Mouse (Mus musculus) myocyte (in vitro differentiated cells): ENCODE results near the gene Mgat4a. TPM values are rescaled to one million over a fixed set of nuclear protein-coding genes. Genes with fewer than 3 reads are reported as not detected.

Experiments
- H3K27me3 ChIP-seq: one replicate; pipeline ENCODE4 v1.6.1; 2011; ENCODE audit not compliant: control insufficient read depth, insufficient read depth, insufficient read length
- H3K36me3 ChIP-seq: one replicate; pipeline ENCODE4 v1.6.1; 2011; ENCODE audit not compliant: control insufficient read depth, insufficient read depth
- H3K4me2 ChIP-seq: one replicate; pipeline ENCODE4 v1.6.1; 2011; ENCODE audit warnings: low read depth, control low read depth
- H3K4me3 ChIP-seq: one replicate; pipeline ENCODE4 v1.5.1; 2011; ENCODE audit warnings: mild to moderate bottlenecking, control low read depth, moderate library complexity
- H3K79me2 ChIP-seq: one replicate; pipeline ENCODE4 v1.6.1; 2011; ENCODE audit not compliant: control insufficient read depth, insufficient read depth
- H3ac ChIP-seq: one replicate; pipeline ENCODE4 v1.6.1; 2011; ENCODE audit not compliant: control insufficient read depth, insufficient read length
- CEBPB ChIP-seq: IDR thresholded peaks from 2 replicates; pipeline ENCODE4 v1.6.1; 2011; ENCODE audit warnings: mild to moderate bottlenecking, moderate library complexity; ENCODE audit not compliant: poor library complexity, insufficient read depth, severe bottlenecking
- E2F4 ChIP-seq: IDR thresholded peaks from one replicate; pipeline ENCODE4 v1.6.1; 2011; ENCODE audit warnings: mild to moderate bottlenecking, control low read depth, moderate library complexity; ENCODE audit not compliant: insufficient read depth
- MAX ChIP-seq: IDR thresholded peaks from one replicate; pipeline ENCODE4 v1.6.1; 2011; ENCODE audit warnings: low read depth, mild to moderate bottlenecking, control low read depth
- MYOD1 ChIP-seq, 3 experiments: IDR thresholded peaks; one replicate each; pipeline ENCODE4 v1.6.1; 2011; ENCODE audit warnings: control low read depth in 2 of 3, low read depth in 2 of 3, mild to moderate bottlenecking in 2 of 3, moderate library complexity in 1 of 3; ENCODE audit not compliant: insufficient read length in 2 of 3, control insufficient read depth in 1 of 3
- MYOG ChIP-seq, 3 experiments: IDR thresholded peaks; one replicate each; pipeline ENCODE4 v1.6.1; 2011; ENCODE audit warnings: control low read depth in 2 of 3, low read depth in 2 of 3, mild to moderate bottlenecking in 2 of 3; ENCODE audit not compliant: insufficient read length in 2 of 3, control insufficient read depth in 1 of 3, insufficient read depth in 1 of 3
- POLR2A ChIP-seq: IDR thresholded peaks from one replicate; pipeline ENCODE4 v1.6.1; 2011; ENCODE audit warnings: low read depth, mild to moderate bottlenecking, control low read depth, moderate library complexity; ENCODE audit not compliant: insufficient read length
- POLR2AphosphoS2 ChIP-seq: IDR thresholded peaks from one replicate; pipeline ENCODE4 v1.6.1; 2011; ENCODE audit warnings: low read depth, control low read depth; ENCODE audit not compliant: insufficient read length
- REST ChIP-seq: IDR thresholded peaks from one replicate; pipeline ENCODE4 v1.6.1; 2011; ENCODE audit warnings: mild to moderate bottlenecking, control low read depth, moderate library complexity; ENCODE audit not compliant: insufficient read depth, insufficient read length
- SRF ChIP-seq: IDR thresholded peaks from one replicate; pipeline ENCODE4 v1.6.1; 2011; ENCODE audit warnings: low read depth; ENCODE audit not compliant: control insufficient read depth, insufficient read length
- TCF12 ChIP-seq: IDR thresholded peaks from one replicate; pipeline ENCODE4 v1.6.1; 2011; ENCODE audit warnings: mild to moderate bottlenecking, control low read depth; ENCODE audit not compliant: poor library complexity, insufficient read depth, severe bottlenecking
- TCF3 ChIP-seq: IDR thresholded peaks from one replicate; pipeline ENCODE4 v1.6.1; 2011; ENCODE audit warnings: low read depth, control low read depth; ENCODE audit not compliant: insufficient read length
- USF1 ChIP-seq: IDR thresholded peaks from one replicate; pipeline ENCODE4 v1.6.1; 2011; ENCODE audit warnings: low read depth, mild to moderate bottlenecking, control low read depth, moderate library complexity
- polyA plus RNA-seq: library from polyadenylated mRNA; unstranded; fragments of >200 nt; fragmentation: generic; extraction: Trizol; gene quantifications from one replicate; pipeline ENCODE4 v1.2.1, GENCODE M21; 2012; ENCODE audit warnings: missing spikeins

The Mgat4a gene
- polyA plus RNA-seq, 1 experiment: 0.01 TPM

GRCm38 (mm10) chr1:37480731-37481130 is 60.1 kb downstream of the Mgat4a start:
- H3K36me3 ChIP-seq: no peaks in the 10 kb centered on the region
- no peak overlapping the region for H3K4me2 ChIP-seq
- no peaks in the 10 kb centered on the region for H3K79me2 ChIP-seq
- H3K27me3 ChIP-seq: no peaks in the 10 kb centered on the region
- no peak overlapping the region for H3K4me3 ChIP-seq
- H3ac ChIP-seq: no peak overlapping the region
- TF ChIP-seq SRF (no peak), MYOG (IDR thresholded peaks at IDR 0.05; ENCODE audit: control insufficient read depth in 1 of 3, insufficient read depth in 1 of 3, insufficient read length in 2 of 3, low read depth in 2 of 3) (no peak), POLR2AphosphoS2 (no peak), E2F4 (no peak), POLR2A (no peak), USF1 (no peak), MYOD1 (IDR thresholded peaks at IDR 0.05; ENCODE audit: control insufficient read depth in 1 of 3, insufficient read length in 2 of 3, low read depth in 2 of 3) (no peak), REST (no peak), TCF3 (no peak), CEBPB (no peak), TCF12 (no peak)

- H3K36me3 ChIP-seq: no peaks in the 10 kb centered on the region
- no peak for TF ChIP-seq CEBPB
- TF ChIP-seq MYOD1 (IDR thresholded peaks at IDR 0.05; ENCODE audit: control insufficient read depth in 1 of 3, insufficient read length in 2 of 3, low read depth in 2 of 3): no peak
- no peak for TF ChIP-seq TCF12
- TF ChIP-seq SRF: no peak
- TF ChIP-seq TCF3: no peak
- no peak for TF ChIP-seq E2F4
Measured at GRCm38 (mm10) chr1:37479759-37480158, 61.1 kb downstream of the Mgat4a start.

GRCm38 (mm10) chr1:37479074-37479473 is 61.7 kb downstream of the Mgat4a start:
- TF ChIP-seq MYOD1 (IDR thresholded peaks at IDR 0.05; ENCODE audit: control insufficient read depth in 1 of 3, insufficient read length in 2 of 3, low read depth in 2 of 3) (no peak), USF1 (no peak), SRF (no peak), MAX (no peak), POLR2A (no peak), E2F4 (no peak), TCF12 (no peak), MYOG (IDR thresholded peaks at IDR 0.05; ENCODE audit: control insufficient read depth in 1 of 3, insufficient read depth in 1 of 3, insufficient read length in 2 of 3, low read depth in 2 of 3) (no peak), POLR2AphosphoS2 (no peak), CEBPB (no peak), REST (no peak), TCF3 (no peak)
- H3K4me2 ChIP-seq: no peak overlapping the region
- H3K36me3 ChIP-seq: no peaks in the 10 kb centered on the region
- no peak overlapping the region for H3K4me3 ChIP-seq
- no peaks in the 10 kb centered on the region for H3K79me2 ChIP-seq
- H3K27me3 ChIP-seq: no peaks in the 10 kb centered on the region
- no peak overlapping the region for H3ac ChIP-seq

More at GRCm38 (mm10) chr1:37479759-37480158, 61.1 kb downstream of the Mgat4a start:
- Histone ChIP-seq H3K27me3 (no peaks in the 10 kb centered on the region), H3K4me3 (no peak overlapping the region), H3K4me2 (no peak overlapping the region), H3K79me2 (no peaks in the 10 kb centered on the region), H3ac (no peak overlapping the region)

- TF ChIP-seq MYOD1 (IDR thresholded peaks at IDR 0.05; ENCODE audit: control insufficient read depth in 1 of 3, insufficient read length in 2 of 3, low read depth in 2 of 3) (no peak), MAX (no peak), E2F4 (no peak), CEBPB (no peak), TCF12 (no peak), TCF3 (no peak), SRF (no peak), USF1 (no peak)
- Histone ChIP-seq H3ac (no peak overlapping the region), H3K36me3 (no peaks in the 10 kb centered on the region), H3K4me2 (no peak overlapping the region), H3K79me2 (no peaks in the 10 kb centered on the region), H3K27me3 (no peaks in the 10 kb centered on the region), H3K4me3 (no peak overlapping the region)
Measured at GRCm38 (mm10) chr1:37478416-37478815, 62.4 kb downstream of the Mgat4a start.

GRCm38 (mm10) chr1:37477928-37478327 is 62.9 kb downstream of the Mgat4a start:
- no peaks in the 10 kb centered on the region for H3K27me3 ChIP-seq
- TF ChIP-seq POLR2A: no peak
- no peak overlapping the region for H3ac ChIP-seq
- H3K4me2 ChIP-seq: no peak overlapping the region
- no peaks in the 10 kb centered on the region for H3K36me3 ChIP-seq
- H3K79me2 ChIP-seq: no peaks in the 10 kb centered on the region
- H3K4me3 ChIP-seq: no peak overlapping the region

- H3K4me3 ChIP-seq: no peak overlapping the region
- TF ChIP-seq POLR2A (no peak), MYOG (IDR thresholded peaks at IDR 0.05; ENCODE audit: control insufficient read depth in 1 of 3, insufficient read depth in 1 of 3, insufficient read length in 2 of 3, low read depth in 2 of 3) (no peak), TCF12 (no peak), TCF3 (no peak), MAX (no peak), MYOD1 (IDR thresholded peaks at IDR 0.05; ENCODE audit: control insufficient read depth in 1 of 3, insufficient read length in 2 of 3, low read depth in 2 of 3) (no peak), E2F4 (no peak), REST (no peak), USF1 (no peak)
Measured at GRCm38 (mm10) chr1:37477250-37477649, 63.6 kb downstream of the Mgat4a start.

More at GRCm38 (mm10) chr1:37477250-37477649, 63.6 kb downstream of the Mgat4a start:
- Histone ChIP-seq H3K79me2 (no peaks in the 10 kb centered on the region), H3K27me3 (no peaks in the 10 kb centered on the region), H3ac (no peak overlapping the region), H3K4me2 (no peak overlapping the region), H3K36me3 (no peaks in the 10 kb centered on the region)
